Mouse (Mus musculus): ENCODE measurements at regions not wholly inside any gene's neighbourhood (a gene's known extent, or its start where the extent isn't known, plus 50 kb on each side); places are given as distances from the start of the nearest gene placed in this dataset.

- Histone ChIP-seq H3K4me3 (no peak overlapping the region), H3K27ac (no peak overlapping the region)
- no peak for DNase-seq
- no peak for TF ChIP-seq CTCF (IDR thresholded peaks at IDR 0.05)
- intact Hi-C loops (cut with DNase I) = no loop called here
Measured at GRCm38 (mm10) chr10:126775946-126776345, 125.2 kb downstream of the Atp23 start.

- Histone ChIP-seq H3K27ac (no peak overlapping the region), H3K4me3 (no peak overlapping the region)
- intact Hi-C loops (cut with DNase I) = no loop called here
- no peak for DNase-seq
- no peak for TF ChIP-seq CTCF (IDR thresholded peaks at IDR 0.05)
Measured at GRCm38 (mm10) chr10:126770446-126771020, 130.6 kb downstream of the Atp23 start.

- intact Hi-C loops (cut with DNase I) = no loop called here
- TF ChIP-seq CTCF (IDR thresholded peaks at IDR 0.05) = no peak
- no peak overlapping the region for H3K27ac ChIP-seq
- DNase-seq = no peak
- no peak overlapping the region for H3K4me3 ChIP-seq
Measured at GRCm38 (mm10) chr10:126765648-126766047, 135.5 kb downstream of the Atp23 start.

GRCm38 (mm10) chr10:126764740-126765139 lies 136.4 kb downstream of the Atp23 start:
- intact Hi-C loops (cut with DNase I) = no loop called here
- no peak for TF ChIP-seq CTCF (IDR thresholded peaks at IDR 0.05)
- H3K4me3 ChIP-seq = no peak overlapping the region
- no peak for DNase-seq
- H3K27ac ChIP-seq = no peak overlapping the region

GRCm38 (mm10) chr10:126763976-126764375 lies 137.2 kb downstream of the Atp23 start:
- no peak for TF ChIP-seq CTCF (IDR thresholded peaks at IDR 0.05)
- H3K4me3 ChIP-seq = no peak overlapping the region
- intact Hi-C loops (cut with DNase I) = no loop called here
- DNase-seq = no peak
- no peak overlapping the region for H3K27ac ChIP-seq

- no peak overlapping the region for H3K4me3 ChIP-seq
- H3K27ac ChIP-seq = no peak overlapping the region
- TF ChIP-seq CTCF (IDR thresholded peaks at IDR 0.05) = no peak
- no peak for DNase-seq
- intact Hi-C loops (cut with DNase I) = no loop called here
Measured at GRCm38 (mm10) chr10:126758682-126759081, 142.5 kb downstream of the Atp23 start.

GRCm38 (mm10) chr10:126753201-126753600 lies 148.0 kb downstream of the Atp23 start:
- intact Hi-C loops (cut with DNase I) = no loop called here
- Histone ChIP-seq H3K4me3 (no peak overlapping the region), H3K27ac (no peak overlapping the region)
- TF ChIP-seq CTCF (IDR thresholded peaks at IDR 0.05) = no peak
- DNase-seq = no peak

GRCm38 (mm10) chr10:126752699-126753098 lies 148.5 kb downstream of the Atp23 start:
- no peak for DNase-seq
- intact Hi-C loops (cut with DNase I) = no loop called here
- Histone ChIP-seq H3K4me3 (no peak overlapping the region), H3K27ac (no peak overlapping the region)
- TF ChIP-seq CTCF (IDR thresholded peaks at IDR 0.05) = no peak

GRCm38 (mm10) chr10:126748696-126749466 lies 152.3 kb downstream of the Atp23 start:
- TF ChIP-seq CTCF (IDR thresholded peaks at IDR 0.05) = no peak
- no peak overlapping the region for H3K27ac ChIP-seq
- DNase-seq = no peak
- intact Hi-C loops (cut with DNase I) = no loop called here
- H3K4me3 ChIP-seq = no peak overlapping the region

GRCm38 (mm10) chr10:126734661-126735060 lies 166.5 kb downstream of the Atp23 start:
- Histone ChIP-seq H3K27ac (no peak overlapping the region), H3K4me3 (no peak overlapping the region)
- no peak for TF ChIP-seq CTCF (IDR thresholded peaks at IDR 0.05)
- intact Hi-C loops (cut with DNase I) = no loop called here
- no peak for DNase-seq

GRCm38 (mm10) chr10:126727840-126728239 lies 173.3 kb downstream of the Atp23 start:
- Histone ChIP-seq H3K4me3 (no peak overlapping the region), H3K27ac (no peak overlapping the region)
- DNase-seq = no peak
- no peak for TF ChIP-seq CTCF (IDR thresholded peaks at IDR 0.05)
- intact Hi-C loops (cut with DNase I) = no loop called here

GRCm38 (mm10) chr10:126717961-126718360 lies 183.2 kb downstream of the Atp23 start:
- DNase-seq = no peak
- Histone ChIP-seq H3K27ac (no peak overlapping the region), H3K4me3 (no peak overlapping the region)
- intact Hi-C loops (cut with DNase I) = no loop called here
- no peak for TF ChIP-seq CTCF (IDR thresholded peaks at IDR 0.05)

- intact Hi-C loops (cut with DNase I) = no loop called here
- H3K4me3 ChIP-seq = no peak overlapping the region
- no peak for DNase-seq
- no peak overlapping the region for H3K27ac ChIP-seq
- TF ChIP-seq CTCF (IDR thresholded peaks at IDR 0.05) = no peak
Measured at GRCm38 (mm10) chr10:126711758-126712157, 189.4 kb downstream of the Atp23 start.
